Mouse (Mus musculus) liver, adult 2 months (tissue): ENCODE results near the gene Amdhd1.

ENCODE experiments used
- CTCF ChIP-seq: fragments of 200-500 bp; IDR thresholded peaks from 2 replicates; pipeline ENCODE4 v1.5.1; 2011; ENCODE audit warnings: low read depth, low read length, control low read depth
- POLR2A ChIP-seq: fragments of 200-500 bp; IDR thresholded peaks from 2 replicates; pipeline ENCODE4 v1.6.1; 2011; ENCODE audit warnings: low read length, control low read depth; ENCODE audit not compliant: insufficient read depth; ENCODE audit errors: extremely low read depth

DNA sequence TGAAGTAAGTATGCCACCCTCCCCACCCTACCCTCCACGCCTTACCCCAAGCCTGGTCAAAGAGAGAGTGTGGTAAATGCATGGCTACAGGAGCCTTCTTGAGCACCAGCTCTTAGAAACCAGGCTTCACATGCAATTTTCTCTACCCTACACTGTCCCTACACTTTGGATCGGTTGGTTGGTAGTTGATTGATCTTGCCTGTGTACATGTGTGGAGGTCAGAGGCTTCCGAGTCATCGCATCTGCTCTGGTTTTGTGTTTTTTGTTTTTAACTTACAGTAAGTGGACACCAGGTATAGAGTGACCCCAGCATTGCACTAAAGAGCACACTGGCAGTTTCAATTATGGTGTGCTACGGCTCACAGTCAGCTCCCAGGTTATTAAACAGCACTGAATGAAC, 4.3 kb upstream of the Amdhd1 start:
- TF ChIP-seq CTCF (no peak), POLR2A (no peak)
